Mouse (Mus musculus): ENCODE results near the gene Mapk11.

Mapk11 gene

DNA sequence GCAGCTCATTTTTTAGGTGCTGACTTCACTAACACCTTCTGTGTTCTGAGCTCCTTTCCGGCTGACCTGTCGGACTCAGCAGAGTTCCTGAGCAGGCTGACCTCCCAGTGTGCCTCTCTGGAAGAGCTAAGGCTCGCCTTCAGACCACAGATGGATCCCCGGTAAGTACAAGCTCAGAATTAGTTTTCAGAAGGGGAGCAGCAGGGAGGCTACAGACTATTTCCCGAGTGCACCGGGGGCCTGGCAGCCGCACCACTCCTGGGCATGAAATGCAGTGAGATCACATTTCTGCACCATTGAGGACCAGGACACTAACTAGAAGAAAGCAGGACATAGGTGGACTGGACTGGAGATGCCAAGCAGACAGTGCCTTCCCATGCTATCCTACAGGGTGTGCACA is 50.8 kb downstream of the Mapk11 start:
- no peak for DNase-seq

DNA sequence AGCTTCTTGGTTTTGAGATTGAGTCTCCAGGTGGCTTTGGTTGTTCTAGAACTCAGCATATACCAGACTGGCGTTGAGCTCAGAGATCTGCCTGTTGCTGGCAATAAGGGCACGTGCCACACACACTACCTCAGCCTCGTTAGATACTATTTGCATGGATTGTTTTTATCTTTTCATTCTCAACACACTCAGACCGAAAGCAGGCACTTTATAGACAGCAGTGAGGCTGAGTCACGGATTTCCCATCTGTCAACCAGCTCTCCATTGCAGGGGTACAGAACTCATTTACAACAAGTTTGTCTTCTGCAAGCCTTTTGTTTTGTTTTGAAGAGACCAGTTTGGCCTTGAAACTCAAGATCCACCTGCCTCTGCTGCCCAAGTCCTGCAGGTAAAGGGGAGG is 52.0 kb downstream of the Mapk11 start:
- no peak for DNase-seq
